Mouse (Mus musculus) small intestine, adult 2 months (tissue): Measurements from ENCODE around the gene Pmp22. TPM values are rescaled to one million over a fixed set of nuclear protein-coding genes. Genes with fewer than 3 reads are reported as not detected.

Experiments
- H3K27ac ChIP-seq: fragments of 200-500 bp; 2 replicates; pipeline ENCODE4 v1.5.1; 2012; ENCODE audit warnings: low read depth, low read length, control low read depth, inconsistent platforms; ENCODE audit not compliant: insufficient read depth
- H3K27me3 ChIP-seq: fragments of 200-500 bp; 2 replicates; pipeline ENCODE4 v1.6.1; 2012; ENCODE audit warnings: mild to moderate bottlenecking, moderate library complexity, low read length, inconsistent platforms; ENCODE audit not compliant: control insufficient read depth, insufficient read depth
- H3K36me3 ChIP-seq: fragments of 200-500 bp; 2 replicates; pipeline ENCODE4 v1.6.1; 2012; ENCODE audit warnings: mild to moderate bottlenecking, low read length, control low read depth, inconsistent platforms; ENCODE audit not compliant: control insufficient read depth, insufficient read depth
- H3K4me1 ChIP-seq: fragments of 200-500 bp; 2 replicates; pipeline ENCODE4 v1.6.1; 2012; ENCODE audit warnings: low read length, inconsistent platforms, mixed read lengths; ENCODE audit not compliant: control insufficient read depth, insufficient read depth, insufficient read length
- H3K4me3 ChIP-seq: fragments of 200-500 bp; 2 replicates; pipeline ENCODE4 v1.5.1; 2012; ENCODE audit warnings: low read depth, mild to moderate bottlenecking, control low read depth, inconsistent platforms, low read length, moderate library complexity
- CTCF ChIP-seq: fragments of 200-500 bp; IDR thresholded peaks from 2 replicates; pipeline ENCODE4 v1.5.1; 2012; ENCODE audit warnings: low read depth, mild to moderate bottlenecking, control low read depth, inconsistent platforms, low read length, moderate library complexity, mixed read lengths; ENCODE audit not compliant: insufficient replicate concordance, insufficient read length; ENCODE audit errors: extremely low read depth
- POLR2A ChIP-seq: fragments of 200-500 bp; IDR thresholded peaks from 2 replicates; pipeline ENCODE4 v1.6.1; 2012; ENCODE audit warnings: low read depth, mild to moderate bottlenecking, control low read depth, inconsistent platforms, low read length, moderate library complexity
- WGBS: fragments of 180-500 bp; shearing (Covaris S2); methylation state at CpG from one replicate; pipeline ENCODE4 v1.1.7; 2018; 5-methylcytosine and 5-hydroxymethylcytosine counted together
- polyA plus RNA-seq: library from polyadenylated mRNA; depleted of rRNA; stranded (reverse); fragments of >200 nt; gene quantifications from 2 replicates; pipeline ENCODE4 v1.2.3, GENCODE M21; 2012

Gene Pmp22
- polyA plus RNA-seq, 1 experiment: 1,148 TPM

- WGBS: 64% methylated on average over 3 of the region's 3 CpGs
Observed at GRCm38 (mm10) chr11:63098016-63098415, 30.8 kb upstream of the Pmp22 start.

GRCm38 (mm10) chr11:63099390-63099789 is 29.4 kb upstream of the Pmp22 start:
- TF ChIP-seq CTCF: no peak
- TF ChIP-seq POLR2A: no peak
- 14% methylated on average over 3 of the region's 3 CpGs for WGBS
- no peak overlapping the region for H3K4me3 ChIP-seq

More at GRCm38 (mm10) chr11:63098016-63098415, 30.8 kb upstream of the Pmp22 start:
- Histone ChIP-seq H3K4me3 (no peak overlapping the region), H3K27ac (no peak overlapping the region), H3K4me1 (no peaks in the 10 kb centered on the region), H3K36me3 (no peaks in the 10 kb centered on the region), H3K27me3 (no peaks in the 10 kb centered on the region)
- no peak for TF ChIP-seq CTCF
- no peak for TF ChIP-seq POLR2A

DNA sequence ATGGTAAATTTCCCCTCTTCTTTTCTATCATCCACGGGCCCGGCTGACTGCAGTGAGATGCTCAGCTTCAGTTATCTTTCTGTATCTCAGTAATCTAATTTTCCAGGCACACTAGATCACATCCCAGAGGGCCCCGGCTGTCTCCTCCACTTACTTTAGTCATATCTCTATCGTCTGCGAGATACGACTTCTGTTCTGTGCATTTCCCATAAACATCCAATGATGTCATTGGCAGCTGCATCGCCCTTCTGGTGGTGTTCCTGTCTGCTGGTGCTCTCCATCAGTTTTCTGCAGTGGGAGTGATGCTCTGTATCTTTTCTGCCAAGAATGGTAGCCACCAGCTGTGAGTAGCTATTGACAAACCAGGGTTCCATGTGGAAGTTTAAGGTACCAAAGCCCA is 25.5 kb upstream of the Pmp22 start:
- no peaks in the 10 kb centered on the region for H3K27me3 ChIP-seq
- H3K27ac ChIP-seq: no peak overlapping the region
- no peaks in the 10 kb centered on the region for H3K36me3 ChIP-seq
- no peak for TF ChIP-seq POLR2A
- no peak for TF ChIP-seq CTCF
- H3K4me3 ChIP-seq: no peak overlapping the region
- 81% methylated on average over 7 of the region's 7 CpGs for WGBS
- H3K4me1 ChIP-seq: no peaks in the 10 kb centered on the region

More at GRCm38 (mm10) chr11:63099390-63099789, 29.4 kb upstream of the Pmp22 start:
- H3K4me1 ChIP-seq: no peaks in the 10 kb centered on the region
- no peak overlapping the region for H3K27ac ChIP-seq
- H3K36me3 ChIP-seq: no peaks in the 10 kb centered on the region
- no peaks in the 10 kb centered on the region for H3K27me3 ChIP-seq

DNA sequence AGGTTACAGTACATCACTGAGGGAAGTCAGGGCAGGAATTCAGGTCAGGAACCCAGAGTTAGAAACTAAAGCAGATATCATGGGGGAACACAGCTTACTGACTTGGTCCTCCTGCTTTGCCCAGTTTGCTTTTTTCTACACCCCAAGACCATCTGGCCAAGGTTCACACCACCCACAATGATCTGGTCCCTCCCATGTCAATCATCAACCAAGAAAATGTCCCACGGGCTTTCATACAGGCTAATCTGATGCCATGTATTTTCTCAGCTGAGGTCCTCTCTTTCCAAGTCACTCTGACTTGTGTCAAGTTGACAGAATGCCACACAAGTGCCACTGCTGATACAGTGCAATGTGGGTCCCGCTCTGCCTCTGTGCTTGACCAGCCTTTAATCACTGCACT is 24.8 kb upstream of the Pmp22 start:
- Histone ChIP-seq H3K4me3 (no peak overlapping the region), H3K27me3 (no peaks in the 10 kb centered on the region), H3K36me3 (no peaks in the 10 kb centered on the region), H3K27ac (no peak overlapping the region), H3K4me1 (no peaks in the 10 kb centered on the region)
- WGBS: 65% methylated on average over 2 of the region's 2 CpGs
- TF ChIP-seq POLR2A (no peak), CTCF (no peak)

- no peaks in the 10 kb centered on the region for H3K4me1 ChIP-seq
- no peaks in the 10 kb centered on the region for H3K27me3 ChIP-seq
- no peak overlapping the region for H3K4me3 ChIP-seq
- WGBS: 83% methylated on average over 1 of the region's 1 CpGs
- no peaks in the 10 kb centered on the region for H3K36me3 ChIP-seq
- H3K27ac ChIP-seq: no peak overlapping the region
- TF ChIP-seq CTCF (no peak), POLR2A (no peak)
Observed at GRCm38 (mm10) chr11:63109230-63109775, 19.5 kb upstream of the Pmp22 start.

GRCm38 (mm10) chr11:63110329-63110728 is 18.5 kb upstream of the Pmp22 start:
- H3K27ac ChIP-seq: no peak overlapping the region
- no peaks in the 10 kb centered on the region for H3K4me1 ChIP-seq
- 79% methylated on average over 3 of the region's 3 CpGs for WGBS
- H3K27me3 ChIP-seq: no peaks in the 10 kb centered on the region
- H3K36me3 ChIP-seq: no peaks in the 10 kb centered on the region
- no peak overlapping the region for H3K4me3 ChIP-seq
- TF ChIP-seq CTCF (no peak), POLR2A (no peak)

- 84% methylated on average over 8 of the region's 8 CpGs for WGBS
- H3K36me3 ChIP-seq: no peaks in the 10 kb centered on the region
- no peak overlapping the region for H3K27ac ChIP-seq
- no peak for TF ChIP-seq POLR2A
- TF ChIP-seq CTCF: no peak
- H3K4me1 ChIP-seq: no peaks in the 10 kb centered on the region
- no peaks in the 10 kb centered on the region for H3K27me3 ChIP-seq
- no peak overlapping the region for H3K4me3 ChIP-seq
Observed at GRCm38 (mm10) chr11:63114807-63115641, 13.8 kb upstream of the Pmp22 start.
